Mouse (Mus musculus): Measurements from ENCODE around the gene Zbtb33. TPM values are rescaled to one million over a fixed set of nuclear protein-coding genes. Genes with fewer than 3 reads are reported as not detected.

The Zbtb33 gene
- polyA plus RNA-seq, 1 experiment from 2014 or later, result 2.0 TPM

- no peaks in the 10 kb centered on the region for H3K36me3 ChIP-seq
- 55% methylated on average over 1 of the region's 1 CpGs for WGBS
- ATAC-seq (ENCODE audit: extremely low read depth, insufficient number of reproducible peaks, low FRiP score, low TSS enrichment), result no peak
- H3K4me1 ChIP-seq, result no peaks in the 10 kb centered on the region
- H3K27me3 ChIP-seq (replicated peaks), result no peaks in the 10 kb centered on the region
- no peak overlapping the region for H3K4me3 ChIP-seq
- no peaks in the 10 kb centered on the region for H3K9me3 ChIP-seq
- H3K27ac ChIP-seq (replicated peaks), result no peak overlapping the region
- no peak overlapping the region for H3K9ac ChIP-seq
- H3K4me2 ChIP-seq, result no peak overlapping the region
These were observed 17.8 kb downstream of the Zbtb33 start for GRCm38 (mm10) chrX:38207392-38207791.

- Histone ChIP-seq H3K9ac (no peak overlapping the region), H3K4me2 (no peak overlapping the region), H3K4me1 (no peaks in the 10 kb centered on the region), H3K27me3 (replicated peaks) (no peaks in the 10 kb centered on the region), H3K27ac (replicated peaks) (no peak overlapping the region), H3K4me3 (no peak overlapping the region), H3K36me3 (no peaks in the 10 kb centered on the region), H3K9me3 (no peaks in the 10 kb centered on the region)
- no peak for ATAC-seq (ENCODE audit: extremely low read depth, insufficient number of reproducible peaks, low FRiP score, low TSS enrichment)
- 82% methylated on average over 9 of the region's 9 CpGs for WGBS
These were observed 27.5 kb downstream of the Zbtb33 start for GRCm38 (mm10) chrX:38216986-38217675.

GRCm38 (mm10) chrX:38217676-38217991 is 28.0 kb downstream of the Zbtb33 start:
- no peaks in the 10 kb centered on the region for H3K27me3 ChIP-seq (replicated peaks)
- no peak for ATAC-seq (ENCODE audit: extremely low read depth, insufficient number of reproducible peaks, low FRiP score, low TSS enrichment)
- WGBS, result 85% methylated on average over 2 of the region's 2 CpGs
- no peaks in the 10 kb centered on the region for H3K4me1 ChIP-seq
- H3K27ac ChIP-seq (replicated peaks), result no peak overlapping the region
- no peak overlapping the region for H3K4me2 ChIP-seq
- H3K9me3 ChIP-seq, result no peaks in the 10 kb centered on the region
- H3K36me3 ChIP-seq, result no peaks in the 10 kb centered on the region
- no peak overlapping the region for H3K9ac ChIP-seq
- no peak overlapping the region for H3K4me3 ChIP-seq

GRCm38 (mm10) chrX:38222757-38223156 is 33.2 kb downstream of the Zbtb33 start:
- Histone ChIP-seq H3K27me3 (replicated peaks) (no peaks in the 10 kb centered on the region), H3K27ac (replicated peaks) (no peak overlapping the region), H3K4me2 (no peak overlapping the region), H3K9me3 (no peaks in the 10 kb centered on the region), H3K9ac (no peak overlapping the region), H3K4me1 (no peaks in the 10 kb centered on the region), H3K4me3 (no peak overlapping the region), H3K36me3 (no peaks in the 10 kb centered on the region)
- 48% methylated on average over 2 of the region's 2 CpGs for WGBS
- ATAC-seq (ENCODE audit: extremely low read depth, insufficient number of reproducible peaks, low FRiP score, low TSS enrichment), result no peak

GRCm38 (mm10) chrX:38229888-38230287 is 40.3 kb downstream of the Zbtb33 start:
- 66% methylated on average over 1 of the region's 1 CpGs for WGBS
- no peak for ATAC-seq (ENCODE audit: extremely low read depth, insufficient number of reproducible peaks, low FRiP score, low TSS enrichment)
- Histone ChIP-seq H3K9me3 (no peaks in the 10 kb centered on the region), H3K27ac (replicated peaks) (no peak overlapping the region), H3K4me2 (no peak overlapping the region), H3K27me3 (replicated peaks) (no peaks in the 10 kb centered on the region), H3K4me3 (no peak overlapping the region), H3K36me3 (no peaks in the 10 kb centered on the region), H3K9ac (no peak overlapping the region), H3K4me1 (no peaks in the 10 kb centered on the region)

GRCm38 (mm10) chrX:38237731-38238130 is 48.1 kb downstream of the Zbtb33 start:
- Histone ChIP-seq H3K27me3 (replicated peaks) (no peaks in the 10 kb centered on the region), H3K36me3 (no peaks in the 10 kb centered on the region), H3K4me1 (no peaks in the 10 kb centered on the region), H3K4me3 (no peak overlapping the region), H3K9ac (no peak overlapping the region), H3K9me3 (no peaks in the 10 kb centered on the region), H3K27ac (replicated peaks) (no peak overlapping the region), H3K4me2 (no peak overlapping the region)
- no peak for ATAC-seq (ENCODE audit: extremely low read depth, insufficient number of reproducible peaks, low FRiP score, low TSS enrichment)
- 36% methylated on average over 2 of the region's 2 CpGs for WGBS

Small RNA genes within 50 kb of the gene (microRNA-seq; reads per million reads assigned to microRNA genes)
- gene Mir3110, result not detected

Other genes starting within 250 kb of the Zbtb33 start
- gene Btg1-ps1, start 171.0 kb upstream of the Zbtb33 start, polyA plus RNA-seq (2015; fragmentation: Nextera tagmentation; extraction: Ambion mirVana), result not detected in 2 replicates
- gene Btg1-ps2, start 146.7 kb upstream of the Zbtb33 start, polyA plus RNA-seq (2015; fragmentation: Nextera tagmentation; extraction: Ambion mirVana), result not detected in 2 replicates
- gene Rhox10, start 123.3 kb upstream of the Zbtb33 start, polyA plus RNA-seq (2015; fragmentation: Nextera tagmentation; extraction: Ambion mirVana), result not detected in 2 replicates
- gene Rhox11, start 104.7 kb upstream of the Zbtb33 start, polyA plus RNA-seq (2015; fragmentation: Nextera tagmentation; extraction: Ambion mirVana), result not detected in 2 replicates
- gene Rhox12, start 78.9 kb upstream of the Zbtb33 start, polyA plus RNA-seq (2015; fragmentation: Nextera tagmentation; extraction: Ambion mirVana), result not detected in 2 replicates
- not detected in 2 replicates for gene Rhox13, start 68.6 kb upstream of the Zbtb33 start, polyA plus RNA-seq (2015; fragmentation: Nextera tagmentation; extraction: Ambion mirVana)
- 14.3 and 15.1 TPM in 2 replicates for gene Tmem255a, start 62.6 kb downstream of the Zbtb33 start, polyA plus RNA-seq (2015; fragmentation: Nextera tagmentation; extraction: Ambion mirVana)
- 0.04 and 0.08 TPM in 2 replicates for gene Atp1b4, start 126.4 kb downstream of the Zbtb33 start, polyA plus RNA-seq (2015; fragmentation: Nextera tagmentation; extraction: Ambion mirVana)